Mouse (Mus musculus): ENCODE measurements around the gene Msrb2.

Gene Msrb2

GRCm38 (mm10) chr2:19371390-19372158 is at the start of gene Msrb2:
Gene Msrb2 (plus strand): TSS chr2:19371440.
- in situ Hi-C loops (cut with MboI; ENCODE audit: low pct_unique_long_range_greater_than_20kb in 1 of 2, low sequenced_read_pairs in 2 of 2, unreplicated experiment in 1 of 2), result no loop called here

- in situ Hi-C loops (cut with MboI; ENCODE audit: low pct_unique_long_range_greater_than_20kb in 1 of 2, low sequenced_read_pairs in 2 of 2, unreplicated experiment in 1 of 2), result no loop called here
Observed at GRCm38 (mm10) chr2:19322448-19322847, 48.8 kb upstream of the Msrb2 start.

- in situ Hi-C loops (cut with MboI; ENCODE audit: low pct_unique_long_range_greater_than_20kb in 1 of 2, low sequenced_read_pairs in 2 of 2, unreplicated experiment in 1 of 2), result no loop called here
Observed at GRCm38 (mm10) chr2:19326376-19326775, 44.9 kb upstream of the Msrb2 start.

DNA sequence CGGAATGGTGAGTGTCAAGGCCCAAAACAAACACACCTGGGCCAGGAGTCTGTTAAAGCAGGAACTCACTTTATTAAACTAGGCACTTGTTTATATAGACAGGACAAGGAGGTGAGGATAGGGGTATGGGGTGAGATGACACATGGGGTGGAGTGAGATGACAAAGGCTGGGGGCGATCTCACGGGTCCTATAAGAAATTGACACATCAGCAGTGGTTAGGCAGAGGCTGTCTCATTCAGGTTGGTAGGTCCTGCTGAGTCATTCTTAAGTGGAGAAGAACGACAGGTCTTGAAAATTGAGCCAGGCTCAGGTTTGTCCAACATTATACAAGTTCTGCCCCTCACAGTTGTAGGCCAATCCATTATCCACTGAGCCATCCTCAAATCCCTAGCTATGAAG is 43.4 kb upstream of the Msrb2 start:
- in situ Hi-C loops (cut with MboI; ENCODE audit: low pct_unique_long_range_greater_than_20kb in 1 of 2, low sequenced_read_pairs in 2 of 2, unreplicated experiment in 1 of 2), result no loop called here

GRCm38 (mm10) chr2:19343901-19344635 is 27.2 kb upstream of the Msrb2 start:
- in situ Hi-C loops (cut with MboI; ENCODE audit: low pct_unique_long_range_greater_than_20kb in 1 of 2, low sequenced_read_pairs in 2 of 2, unreplicated experiment in 1 of 2), result loop anchor here in 1 of 2 experiments (10.0 kb wide), 1 partner anchor 99 kb away; no protein-coding TSS in a partner anchor

DNA sequence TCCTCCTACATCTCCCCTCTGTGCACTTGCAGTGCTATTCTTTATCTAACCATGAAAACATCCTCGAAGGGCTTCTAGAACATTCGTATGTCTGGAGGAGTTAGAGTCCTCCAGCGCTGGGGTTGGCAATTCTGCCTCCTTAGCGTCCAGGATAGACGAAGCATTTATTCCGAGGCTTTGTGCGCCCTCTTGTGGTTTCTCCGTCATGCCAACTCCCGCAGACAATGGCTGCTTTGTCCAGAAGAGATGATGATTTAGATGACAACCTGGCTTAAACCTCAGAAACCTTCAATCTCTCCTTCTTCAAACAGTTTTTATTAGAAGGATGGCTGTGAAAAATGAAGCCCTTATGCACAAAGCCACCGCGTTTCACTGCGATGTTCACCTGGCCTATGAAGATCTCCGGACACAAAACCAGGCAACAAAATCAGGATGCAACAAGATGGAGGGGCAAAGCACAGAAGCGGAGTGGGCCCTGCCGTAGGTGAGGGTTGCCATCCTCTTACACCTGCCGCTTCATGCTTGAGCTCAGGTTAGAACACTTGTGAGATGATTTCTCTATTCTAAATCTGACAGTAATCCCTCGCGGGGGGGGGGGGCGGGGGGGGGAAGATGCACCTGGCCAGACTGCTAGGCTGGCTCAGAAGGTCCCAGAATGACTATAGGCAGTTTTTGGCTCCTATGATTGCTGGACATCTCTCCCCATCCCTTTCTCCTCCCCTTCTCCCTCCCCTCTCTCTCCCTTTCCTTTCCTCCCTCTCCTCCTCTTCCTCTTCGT is 26.4 kb upstream of the Msrb2 start:
- in situ Hi-C loops (cut with MboI; ENCODE audit: low pct_unique_long_range_greater_than_20kb in 1 of 2, low sequenced_read_pairs in 2 of 2, unreplicated experiment in 1 of 2), result loop anchor here in 1 of 2 experiments (10.0 kb wide), 1 partner anchor 100 kb away; no protein-coding TSS in a partner anchor

DNA sequence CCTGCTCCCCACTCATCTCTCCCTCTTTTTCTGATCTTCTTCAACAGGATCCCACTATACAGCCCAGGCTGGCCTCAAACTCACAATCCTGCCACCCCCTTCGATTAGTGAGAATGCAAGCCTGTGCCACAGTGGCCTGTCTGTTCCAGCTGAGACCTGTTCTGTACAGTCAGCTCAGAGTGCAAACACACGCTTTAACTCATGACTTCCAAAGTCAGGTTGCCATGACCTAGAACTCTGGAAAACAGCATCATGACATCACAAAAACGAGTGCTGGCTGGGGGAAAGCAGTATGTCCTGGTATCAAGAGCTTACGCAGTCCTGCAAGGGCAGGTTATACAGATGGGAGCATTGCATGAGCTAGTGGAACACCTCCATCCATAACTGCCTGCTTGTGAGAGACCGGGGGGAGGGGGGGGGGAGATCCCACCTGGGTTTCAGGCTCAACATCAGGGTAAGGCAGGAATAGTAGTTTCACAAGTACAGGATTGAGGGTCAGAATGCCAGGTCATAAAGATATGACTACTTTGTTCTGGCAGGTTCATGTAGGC is 25.8 kb upstream of the Msrb2 start:
- in situ Hi-C loops (cut with MboI; ENCODE audit: low pct_unique_long_range_greater_than_20kb in 1 of 2, low sequenced_read_pairs in 2 of 2, unreplicated experiment in 1 of 2), result loop anchor here in 1 of 2 experiments (10.0 kb wide), 1 partner anchor 101 kb away; no protein-coding TSS in a partner anchor

DNA sequence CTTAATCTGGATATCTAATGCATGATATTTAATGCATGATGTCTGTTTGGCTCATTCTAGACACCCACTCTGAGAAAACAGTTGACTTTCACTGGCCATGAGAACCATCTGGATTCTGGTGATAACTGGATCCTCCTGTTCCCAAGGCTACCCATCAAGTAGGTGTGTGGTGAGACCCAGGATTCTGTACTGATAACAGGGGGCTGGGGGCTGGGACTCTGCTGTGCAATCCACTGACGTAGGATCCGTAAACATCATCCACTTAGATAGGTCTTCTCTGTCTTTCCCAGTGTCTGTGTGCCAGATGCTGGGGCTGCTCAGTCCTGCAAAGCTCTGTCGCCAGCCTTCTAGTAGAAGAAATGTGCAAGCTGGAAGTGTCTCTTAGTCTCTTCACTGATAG is 22.8 kb upstream of the Msrb2 start:
- in situ Hi-C loops (cut with MboI; ENCODE audit: low pct_unique_long_range_greater_than_20kb in 1 of 2, low sequenced_read_pairs in 2 of 2, unreplicated experiment in 1 of 2), result loop anchor here in 1 of 2 experiments (10.0 kb wide), 1 partner anchor 104 kb away; no protein-coding TSS in a partner anchor

DNA sequence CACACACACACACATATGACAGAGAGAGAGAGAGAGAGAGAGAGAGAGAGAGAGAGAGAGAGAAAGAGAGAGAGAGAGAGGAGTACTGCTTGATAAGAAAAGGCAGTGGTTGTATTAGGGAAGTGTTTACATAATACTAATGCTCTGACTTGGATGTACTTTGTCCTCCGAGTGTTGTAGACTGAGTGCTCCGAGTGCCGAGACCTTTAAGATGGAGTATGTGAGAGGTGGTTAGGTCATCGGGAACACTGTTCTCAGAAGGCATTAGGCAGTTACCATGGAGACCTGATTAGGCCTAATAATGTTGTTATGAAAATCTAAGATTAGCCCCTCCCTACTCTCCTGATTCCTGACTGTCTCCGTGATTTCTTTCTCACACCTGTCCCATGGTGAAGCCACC is 21.1 kb upstream of the Msrb2 start:
- in situ Hi-C loops (cut with MboI; ENCODE audit: low pct_unique_long_range_greater_than_20kb in 1 of 2, low sequenced_read_pairs in 2 of 2, unreplicated experiment in 1 of 2), result no loop called here

DNA sequence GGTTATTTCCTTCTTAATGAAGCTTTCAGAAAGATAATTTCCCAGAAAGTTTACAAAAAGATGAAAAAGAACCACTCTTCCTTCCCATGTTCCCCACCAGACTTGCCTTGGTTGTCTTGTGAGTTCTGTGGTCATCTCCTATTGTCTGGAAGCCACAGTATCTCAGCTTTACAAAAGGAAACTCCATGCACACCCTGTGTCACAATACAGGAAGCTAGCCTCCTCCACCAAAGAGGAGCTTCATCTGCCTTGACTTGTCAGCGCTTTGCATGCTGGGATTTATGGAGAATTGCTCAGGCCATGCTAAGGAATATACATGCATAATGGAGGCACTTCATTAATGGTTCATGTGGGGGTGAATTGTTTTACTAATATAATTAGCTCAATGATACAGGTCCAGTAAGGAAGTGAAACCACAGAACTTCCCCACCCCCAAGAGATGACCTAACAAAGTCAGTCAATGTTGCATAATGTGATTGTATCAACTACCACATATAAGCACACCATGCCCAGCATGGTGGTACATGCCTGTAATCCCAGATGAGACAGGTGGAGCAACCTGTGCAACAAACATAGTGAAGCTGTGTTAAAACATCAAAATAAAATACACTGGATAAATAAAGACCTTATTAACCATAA is 19.5 kb upstream of the Msrb2 start:
- in situ Hi-C loops (cut with MboI; ENCODE audit: low pct_unique_long_range_greater_than_20kb in 1 of 2, low sequenced_read_pairs in 2 of 2, unreplicated experiment in 1 of 2), result no loop called here

- in situ Hi-C loops (cut with MboI; ENCODE audit: low pct_unique_long_range_greater_than_20kb in 1 of 2, low sequenced_read_pairs in 2 of 2, unreplicated experiment in 1 of 2), result no loop called here
Observed at GRCm38 (mm10) chr2:19353158-19353557, 18.1 kb upstream of the Msrb2 start.

GRCm38 (mm10) chr2:19362880-19363279 is 8.4 kb upstream of the Msrb2 start:
- in situ Hi-C loops (cut with MboI; ENCODE audit: low pct_unique_long_range_greater_than_20kb in 1 of 2, low sequenced_read_pairs in 2 of 2, unreplicated experiment in 1 of 2), result no loop called here

DNA sequence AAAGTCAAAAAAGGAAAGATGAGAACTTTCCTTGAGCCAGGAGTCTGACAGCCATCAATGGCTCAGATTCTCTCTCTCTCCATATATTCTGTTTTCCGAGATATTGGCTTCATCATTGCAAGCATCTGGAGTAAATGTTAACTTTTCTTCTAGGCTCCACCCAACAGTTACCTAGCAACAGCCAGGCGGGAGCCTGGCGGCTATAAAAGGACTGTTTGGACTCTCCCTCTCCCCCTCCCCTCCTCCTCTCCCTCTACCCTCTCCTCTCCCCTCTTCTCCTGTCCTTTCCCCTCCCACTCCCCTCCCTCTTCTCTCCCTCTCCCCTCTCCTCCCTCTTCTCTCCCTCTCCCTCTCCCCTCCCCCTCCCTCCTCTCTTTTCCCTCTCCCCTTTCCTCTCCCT is 4.8 kb upstream of the Msrb2 start:
- in situ Hi-C loops (cut with MboI; ENCODE audit: low pct_unique_long_range_greater_than_20kb in 1 of 2, low sequenced_read_pairs in 2 of 2, unreplicated experiment in 1 of 2), result no loop called here

- in situ Hi-C loops (cut with MboI; ENCODE audit: low pct_unique_long_range_greater_than_20kb in 1 of 2, low sequenced_read_pairs in 2 of 2, unreplicated experiment in 1 of 2), result no loop called here
Observed at GRCm38 (mm10) chr2:19367114-19367513, 4.1 kb upstream of the Msrb2 start.

GRCm38 (mm10) chr2:19373695-19374094 is 2.5 kb downstream of the Msrb2 start:
- in situ Hi-C loops (cut with MboI; ENCODE audit: low pct_unique_long_range_greater_than_20kb in 1 of 2, low sequenced_read_pairs in 2 of 2, unreplicated experiment in 1 of 2), result no loop called here

GRCm38 (mm10) chr2:19380446-19380950 is 9.3 kb downstream of the Msrb2 start:
- in situ Hi-C loops (cut with MboI; ENCODE audit: low pct_unique_long_range_greater_than_20kb in 1 of 2, low sequenced_read_pairs in 2 of 2, unreplicated experiment in 1 of 2), result no loop called here

DNA sequence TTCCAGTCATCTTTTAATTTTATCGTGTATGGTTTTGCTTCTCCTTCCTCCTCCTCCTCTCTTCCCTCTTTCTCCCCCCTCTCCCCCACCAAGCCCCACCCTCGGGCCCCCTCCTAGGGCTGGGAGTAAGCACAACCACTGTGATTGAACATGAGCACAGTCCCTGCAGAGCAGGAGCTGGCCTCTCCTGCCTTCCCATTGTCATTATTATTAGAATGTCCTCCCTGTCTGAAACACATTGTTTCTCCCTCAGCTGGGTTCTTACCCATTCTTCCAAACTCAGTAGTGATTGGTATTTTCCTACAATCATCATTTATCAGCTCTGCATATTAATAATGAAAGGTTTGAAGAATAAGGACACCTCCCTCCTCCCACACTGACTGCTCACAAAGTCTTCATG is 9.7 kb downstream of the Msrb2 start:
- in situ Hi-C loops (cut with MboI; ENCODE audit: low pct_unique_long_range_greater_than_20kb in 1 of 2, low sequenced_read_pairs in 2 of 2, unreplicated experiment in 1 of 2), result no loop called here

GRCm38 (mm10) chr2:19382206-19382605 is 11.0 kb downstream of the Msrb2 start:
- in situ Hi-C loops (cut with MboI; ENCODE audit: low pct_unique_long_range_greater_than_20kb in 1 of 2, low sequenced_read_pairs in 2 of 2, unreplicated experiment in 1 of 2), result no loop called here
